Mouse (Mus musculus) kidney, adult 2 months (tissue): Measurements from ENCODE around the gene Gm13539.

ENCODE experiments used
- CTCF ChIP-seq: fragments of 200-500 bp; conservative IDR thresholded peaks from 2 replicates; pipeline ENCODE4 v1.5.1; 2011; ENCODE audit warnings: low read depth, mild to moderate bottlenecking, control low read depth, low read length, moderate library complexity, mixed read lengths; ENCODE audit not compliant: insufficient read depth, insufficient read length
- POLR2A ChIP-seq: fragments of 200-500 bp; IDR thresholded peaks from one replicate; pipeline ENCODE4 v1.6.1; 2011; ENCODE audit warnings: low read depth, low read length, control low read depth

GRCm38 (mm10) chr2:25785573-25786322 is 3.7 kb downstream of the Gm13539 start:
- TF ChIP-seq POLR2A: no peak
- TF ChIP-seq CTCF: no peak
